Mouse (Mus musculus): ENCODE results near the gene Top3b.
"Not testable (repeated sequence)": the region's sequence is repeated elsewhere in the genome, so short reads cannot be mapped to it uniquely, and the experiment has no call there.

The Top3b gene

DNA sequence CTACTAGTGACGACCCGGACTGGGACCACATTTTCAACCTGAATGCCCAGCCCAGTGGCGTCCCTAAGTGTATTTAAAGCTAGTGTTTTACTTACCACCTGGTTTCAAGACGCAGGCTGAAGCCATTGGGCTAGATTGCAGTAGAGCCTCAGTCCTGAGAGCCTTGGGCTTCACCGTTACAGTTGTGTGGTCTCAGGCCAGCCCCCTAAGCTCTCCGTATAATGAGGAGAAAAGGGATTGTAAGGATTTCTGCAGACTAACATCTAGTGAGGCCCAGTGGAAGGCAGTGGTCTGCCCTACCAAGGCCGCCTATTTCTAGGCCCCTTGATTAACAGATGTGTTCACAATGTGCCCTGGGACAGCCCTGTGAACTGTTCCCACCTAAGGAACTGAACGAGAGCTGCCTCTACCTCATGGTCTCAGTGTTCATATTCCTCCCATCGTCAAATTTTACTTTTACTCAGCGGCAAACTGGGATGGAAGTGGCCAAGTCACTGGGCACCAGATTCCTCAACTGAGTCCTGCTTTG is 26.6 kb downstream of the Top3b start:
- no peak for DNase-seq

DNA sequence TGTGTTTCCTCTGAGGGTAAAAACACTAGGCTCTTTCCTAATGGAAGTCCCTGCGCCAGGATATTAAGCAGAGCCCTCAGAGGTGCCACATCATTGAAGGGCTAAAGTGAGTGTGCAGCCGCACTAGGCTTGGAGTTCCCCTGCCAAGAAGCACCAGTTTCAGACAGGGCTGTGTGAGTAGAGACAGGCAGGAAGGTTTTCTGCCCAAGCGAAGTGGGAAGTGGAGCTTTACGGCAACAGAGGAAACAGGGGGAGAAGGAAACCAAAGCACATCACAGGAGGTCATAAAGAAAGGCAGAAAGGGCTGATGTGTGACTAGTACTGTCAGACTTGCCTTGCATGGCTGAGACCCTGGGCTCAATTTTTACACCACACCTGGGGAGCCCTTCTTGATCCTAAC is 31.8 kb downstream of the Top3b start:
- no peak for DNase-seq

DNA sequence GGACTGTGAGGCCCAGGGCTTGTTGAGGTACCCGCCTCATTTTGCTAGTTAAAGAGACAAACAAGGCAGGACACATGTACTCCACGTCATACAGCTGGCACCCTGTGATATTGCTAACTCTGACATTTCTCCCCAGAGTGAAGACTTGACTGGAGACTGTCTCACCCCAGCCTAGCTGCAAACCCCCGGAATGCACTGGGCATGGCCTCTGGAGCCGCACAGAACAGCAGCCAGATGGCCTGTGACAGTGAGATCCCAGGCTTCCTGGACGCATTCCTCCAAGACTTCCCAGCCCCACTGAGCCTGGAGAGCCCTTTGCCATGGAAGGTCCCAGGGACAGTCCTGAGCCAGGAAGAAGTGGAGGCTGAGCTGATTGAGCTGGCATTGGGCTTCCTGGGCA is 32.7 kb downstream of the Top3b start:
- no peak for DNase-seq

GRCm38 (mm10) chr16:16907799-16908198 is 37.3 kb downstream of the Top3b start:
- DNase-seq, result peak; percentile 86

GRCm38 (mm10) chr16:16911641-16912597 is 41.4 kb downstream of the Top3b start:
- peak; percentile 85 for DNase-seq

DNA sequence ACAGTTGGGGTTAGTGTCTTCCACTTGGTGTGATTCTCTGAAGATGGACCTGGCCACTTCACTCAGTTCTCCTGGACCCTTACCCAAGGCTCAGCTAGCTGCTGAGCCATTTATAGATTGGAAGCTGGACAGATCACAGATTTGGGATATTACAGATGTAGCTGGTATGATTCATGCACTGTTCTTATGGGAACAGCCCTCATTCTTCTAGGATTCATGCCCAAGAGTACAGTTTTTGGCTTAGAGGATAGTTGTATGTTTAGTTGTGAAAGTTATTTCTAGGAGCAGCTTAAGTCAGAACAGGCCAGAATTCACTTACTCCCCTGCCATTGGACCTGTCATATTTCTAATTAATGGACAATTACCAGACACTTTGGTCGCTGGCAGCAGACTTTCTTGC is 42.9 kb downstream of the Top3b start:
- DNase-seq, result no peak

DNA sequence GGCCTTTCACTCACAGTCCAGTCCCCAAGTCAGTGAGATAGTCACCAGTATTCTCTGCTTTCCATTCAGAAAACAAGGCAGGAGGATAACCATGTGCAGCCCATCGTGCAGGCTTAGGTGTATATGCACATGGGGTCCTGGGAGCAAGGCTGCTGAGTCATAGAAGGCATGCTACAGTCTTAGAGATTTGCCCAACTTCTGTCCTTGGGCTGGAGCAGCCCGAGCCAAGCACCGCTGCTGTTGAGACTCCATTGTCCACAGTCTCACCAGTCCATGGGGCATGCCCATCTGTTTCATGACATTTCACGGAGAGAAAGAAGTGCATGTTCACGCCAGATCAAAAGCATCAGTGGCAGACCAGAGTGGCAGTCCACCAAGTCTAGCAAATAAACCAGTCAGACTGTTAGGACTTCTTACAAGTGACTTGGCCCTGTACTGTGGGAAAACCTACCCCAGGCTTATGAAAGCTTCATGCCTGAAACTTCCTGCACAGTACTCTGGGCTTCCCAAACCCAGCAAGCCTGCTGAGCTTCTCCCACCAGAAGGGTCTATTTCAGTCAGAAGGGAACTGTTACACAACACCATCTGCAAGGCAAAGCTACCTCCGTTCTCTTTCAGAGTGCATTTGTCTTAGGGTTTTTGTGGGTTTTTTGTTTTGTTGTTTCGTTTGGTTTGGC is 48.0 kb downstream of the Top3b start:
- DNase-seq, result no peak

GRCm38 (mm10) chr16:16921021-16921435 is 50.5 kb downstream of the Top3b start:
- peak; percentile 56 for DNase-seq

GRCm38 (mm10) chr16:16924481-16924880 is 53.9 kb downstream of the Top3b start:
- DNase-seq, result no peak

DNA sequence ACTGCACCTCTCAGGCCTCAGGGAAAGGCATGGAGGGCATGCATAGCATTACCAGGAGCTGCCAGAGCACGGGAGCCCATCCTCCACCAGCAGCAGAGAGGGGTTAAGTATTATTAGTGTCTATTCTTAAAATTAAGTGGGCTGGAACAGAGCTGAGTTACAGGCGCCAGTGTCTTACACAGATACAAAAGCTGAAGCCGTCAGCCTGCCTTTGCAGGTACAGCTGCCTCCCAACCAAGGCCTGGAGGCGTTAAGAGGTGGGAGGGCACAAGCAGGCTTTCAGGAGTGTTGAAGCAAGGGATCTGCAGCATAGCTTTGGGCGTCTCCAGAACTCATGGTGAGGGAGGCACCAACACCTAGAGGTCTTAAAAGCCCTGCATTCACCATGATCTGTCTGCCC is 56.0 kb downstream of the Top3b start:
- DNase-seq, result no peak

DNA sequence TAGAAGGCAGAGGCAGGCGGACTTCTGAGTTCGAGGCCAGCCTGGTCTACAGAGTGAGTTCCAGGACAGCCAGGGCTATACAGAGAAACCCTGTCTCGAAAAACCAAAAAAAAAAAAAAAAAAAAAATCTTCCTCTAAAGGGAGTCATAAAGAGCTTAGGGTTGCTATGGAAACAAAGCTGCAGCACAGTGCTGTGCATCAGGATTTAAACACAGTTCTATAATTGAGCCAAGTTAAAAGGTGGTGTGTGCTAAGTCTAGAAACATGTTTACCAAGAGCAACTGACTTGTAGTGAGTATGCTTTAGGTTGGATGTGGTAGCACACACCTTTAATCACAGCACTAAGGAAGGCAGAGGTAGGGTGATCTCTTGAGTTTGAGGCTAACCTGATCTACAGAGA is 58.4 kb downstream of the Top3b start:
- DNase-seq, result not testable (repeated sequence)

DNA sequence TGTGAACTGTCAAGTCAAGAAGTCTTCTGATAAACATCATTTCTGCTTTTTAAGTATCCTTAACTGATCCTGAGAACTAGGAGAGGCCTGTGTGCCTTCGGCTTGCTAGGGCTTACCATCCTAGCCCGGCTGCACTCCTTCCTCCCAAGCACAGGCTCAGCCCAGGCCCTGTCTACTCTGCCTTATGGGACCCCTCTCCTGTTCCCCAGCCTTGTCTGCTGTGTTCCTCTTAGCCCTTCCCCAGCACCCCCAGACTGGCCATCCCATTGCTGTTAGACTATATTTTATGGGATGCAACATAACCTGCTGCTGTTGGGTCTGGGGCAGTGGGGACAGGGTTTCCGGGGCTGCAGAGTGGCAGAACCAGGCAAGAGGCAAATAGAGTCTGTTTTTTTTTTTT is 59.8 kb downstream of the Top3b start:
- DNase-seq, result peak; percentile 1

- peak; percentile 3 for DNase-seq
Observed at GRCm38 (mm10) chr16:16930810-16931296, 60.3 kb downstream of the Top3b start.

DNA sequence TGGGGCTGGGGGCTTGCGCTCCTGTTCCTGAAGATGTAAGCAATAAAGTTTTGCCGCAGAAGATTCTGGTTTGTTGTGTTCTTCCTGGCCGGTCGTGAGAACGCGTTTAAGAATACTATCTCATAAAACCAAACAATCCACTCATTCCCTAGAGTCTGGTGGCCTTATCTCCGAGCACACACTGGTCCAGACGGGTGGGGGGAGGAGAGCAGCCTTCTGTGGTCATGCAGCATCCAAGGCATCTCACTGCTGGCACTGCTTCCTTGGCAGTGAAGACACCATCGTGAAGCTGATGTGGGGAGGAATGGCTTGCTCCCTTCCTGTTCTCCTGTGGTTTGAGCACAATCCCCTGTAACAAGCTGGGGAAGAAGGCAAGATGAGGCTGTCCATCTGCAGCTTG is 69.0 kb downstream of the Top3b start:
- no peak for DNase-seq

GRCm38 (mm10) chr16:16941078-16941477 is 70.5 kb downstream of the Top3b start:
- no peak for DNase-seq
